Mouse (Mus musculus) kidney, adult 2 months (tissue): ENCODE results near the gene Lyl1.

Experiments
- CTCF ChIP-seq: fragments of 200-500 bp; conservative IDR thresholded peaks from 2 replicates; pipeline ENCODE4 v1.5.1; 2011; ENCODE audit warnings: low read depth, mild to moderate bottlenecking, control low read depth, low read length, moderate library complexity, mixed read lengths; ENCODE audit not compliant: insufficient read depth, insufficient read length
- POLR2A ChIP-seq: fragments of 200-500 bp; IDR thresholded peaks from one replicate; pipeline ENCODE4 v1.6.1; 2011; ENCODE audit warnings: low read depth, low read length, control low read depth

- no peak for TF ChIP-seq POLR2A
- TF ChIP-seq CTCF: no peak
These were observed 10.1 kb downstream of the Lyl1 start for GRCm38 (mm10) chr8:84711312-84711711.
